Mouse (Mus musculus): ENCODE data around the gene Myo1e.

The Myo1e gene

GRCm38 (mm10) chr9:70356254-70356653 lies 149.1 kb downstream of the Myo1e start:
- DNase-seq (ENCODE audit: low read depth, low spot score) = no peak

- no peak for DNase-seq (ENCODE audit: low read depth, low spot score)
Measured at GRCm38 (mm10) chr9:70359402-70360131, 152.4 kb downstream of the Myo1e start.

GRCm38 (mm10) chr9:70364741-70365140 lies 157.6 kb downstream of the Myo1e start:
- DNase-seq (ENCODE audit: low read depth, low spot score) = no peak

GRCm38 (mm10) chr9:70365915-70366314 lies 158.8 kb downstream of the Myo1e start:
- DNase-seq (ENCODE audit: low read depth, low spot score) = no peak

DNA sequence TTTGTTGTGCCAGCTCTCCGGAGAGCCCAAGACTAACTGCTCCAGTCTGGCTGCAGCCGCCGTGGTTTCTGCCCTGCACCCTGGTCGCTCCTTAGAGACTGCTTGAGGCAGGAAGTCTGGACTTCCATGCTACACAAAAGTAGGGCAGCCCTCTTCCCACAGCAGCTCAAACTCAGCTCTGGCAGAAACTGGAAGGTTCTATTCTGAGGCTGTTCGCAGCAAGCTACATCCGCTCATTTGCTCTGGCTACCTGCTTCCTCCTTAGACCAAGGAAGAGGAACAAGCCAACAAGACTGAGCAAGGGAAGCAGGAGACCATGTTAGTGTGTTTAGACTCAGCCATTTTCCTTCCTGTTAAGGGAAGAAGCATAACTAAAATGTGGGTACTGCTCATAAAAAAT lies 159.7 kb downstream of the Myo1e start:
- no peak for DNase-seq (ENCODE audit: low read depth, low spot score)

DNA sequence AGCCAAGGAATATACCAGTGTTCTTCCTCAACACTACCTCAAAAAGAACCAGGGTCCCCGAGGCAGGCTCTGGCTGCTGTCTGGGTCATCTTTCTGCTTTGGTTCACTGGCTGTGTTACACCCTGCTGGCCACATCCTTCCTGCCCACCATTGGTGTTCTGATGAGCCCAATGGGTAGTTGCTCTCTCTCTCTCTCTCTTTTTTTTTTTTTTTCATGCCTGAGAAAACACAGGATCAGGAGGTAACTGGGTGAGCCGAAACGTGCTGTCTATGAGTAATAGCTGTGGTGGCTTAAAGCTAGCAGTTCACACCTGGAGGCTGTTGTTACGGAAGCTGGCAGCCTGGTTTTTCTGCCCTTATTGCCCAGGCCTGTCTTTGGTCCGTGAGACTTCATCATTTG lies 164.5 kb downstream of the Myo1e start:
- no peak for DNase-seq (ENCODE audit: low read depth, low spot score)

GRCm38 (mm10) chr9:70379502-70380467 lies 172.6 kb downstream of the Myo1e start:
- DNase-seq (ENCODE audit: low read depth, low spot score) = peak; percentile 16

- DNase-seq (ENCODE audit: low read depth, low spot score) = no peak
Measured at GRCm38 (mm10) chr9:70382091-70382490, 174.9 kb downstream of the Myo1e start.

DNA sequence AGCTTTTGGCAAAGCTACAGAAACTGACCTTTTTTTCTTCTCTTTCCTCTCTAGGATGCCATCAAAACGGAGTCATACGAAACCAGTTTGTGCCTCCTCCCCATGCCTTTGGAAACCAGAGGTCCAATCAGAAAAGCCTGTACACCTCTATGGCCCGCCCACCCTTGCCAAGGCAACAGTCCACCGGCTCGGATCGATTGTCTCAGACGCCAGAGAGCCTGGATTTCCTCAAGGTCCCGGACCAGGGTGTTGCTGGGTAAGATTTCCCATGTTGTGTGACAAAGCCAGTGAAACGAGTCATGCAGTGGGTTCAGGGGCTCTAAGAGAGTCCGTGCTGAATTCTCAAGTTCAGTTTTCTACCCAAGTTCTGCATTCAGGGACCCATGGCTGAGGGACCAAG lies 176.6 kb downstream of the Myo1e start:
- no peak for DNase-seq (ENCODE audit: low read depth, low spot score)

DNA sequence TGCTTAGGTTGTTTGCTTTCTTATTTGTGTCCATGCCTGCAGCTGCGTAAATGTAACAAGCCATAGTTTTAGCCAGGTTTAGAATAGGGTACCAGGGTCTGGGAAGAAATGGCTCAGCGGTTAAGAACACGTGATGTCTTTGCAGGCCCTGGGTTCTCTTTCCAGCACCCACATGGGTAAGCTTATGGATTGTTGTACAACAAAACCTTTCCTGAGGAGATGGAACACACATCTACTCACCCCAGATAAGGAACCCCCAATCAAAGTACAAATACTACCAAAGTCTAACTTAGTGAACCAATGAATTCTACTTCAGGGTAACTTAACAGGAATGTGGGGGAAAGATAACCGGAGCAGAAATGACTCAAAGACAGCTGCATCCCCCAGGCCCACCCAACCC lies 177.3 kb downstream of the Myo1e start:
- DNase-seq (ENCODE audit: low read depth, low spot score) = no peak

DNA sequence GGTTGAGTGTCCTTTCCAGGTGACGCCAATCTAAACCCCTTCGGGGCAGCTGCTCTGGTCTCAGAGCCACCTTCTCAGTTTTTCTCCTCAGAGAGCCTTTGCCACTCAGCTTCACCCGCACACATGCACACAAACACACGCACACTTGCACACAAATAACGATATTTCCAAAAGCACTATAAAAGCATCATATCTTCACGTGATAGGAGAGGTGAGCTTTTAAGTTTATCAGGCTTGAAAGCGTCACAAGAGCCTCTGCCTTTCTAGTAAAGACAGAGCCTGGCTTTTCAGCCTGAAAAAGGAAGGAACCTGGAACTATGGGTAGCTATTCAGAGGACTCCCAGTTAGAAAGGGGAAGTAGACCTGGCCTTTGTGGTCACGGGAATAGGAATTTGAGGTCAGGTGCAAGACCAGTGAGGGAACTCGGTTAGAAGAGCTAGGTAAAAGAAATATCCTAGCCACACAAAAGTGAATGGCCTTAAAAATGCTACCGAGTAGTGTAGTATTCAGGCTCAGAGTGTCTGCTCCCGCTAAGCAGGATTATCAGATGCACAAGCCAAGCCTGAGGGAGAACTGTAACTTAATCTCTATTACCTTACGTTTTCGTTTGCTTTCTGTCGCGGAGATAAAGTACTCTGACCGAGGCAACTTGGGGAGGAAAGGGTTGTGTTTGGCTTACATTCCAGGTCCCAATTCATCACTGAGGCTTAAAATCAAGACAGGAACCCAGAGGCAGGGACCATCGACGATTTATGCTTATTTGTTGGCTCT lies 178.0 kb downstream of the Myo1e start:
- no peak for DNase-seq (ENCODE audit: low read depth, low spot score)

DNA sequence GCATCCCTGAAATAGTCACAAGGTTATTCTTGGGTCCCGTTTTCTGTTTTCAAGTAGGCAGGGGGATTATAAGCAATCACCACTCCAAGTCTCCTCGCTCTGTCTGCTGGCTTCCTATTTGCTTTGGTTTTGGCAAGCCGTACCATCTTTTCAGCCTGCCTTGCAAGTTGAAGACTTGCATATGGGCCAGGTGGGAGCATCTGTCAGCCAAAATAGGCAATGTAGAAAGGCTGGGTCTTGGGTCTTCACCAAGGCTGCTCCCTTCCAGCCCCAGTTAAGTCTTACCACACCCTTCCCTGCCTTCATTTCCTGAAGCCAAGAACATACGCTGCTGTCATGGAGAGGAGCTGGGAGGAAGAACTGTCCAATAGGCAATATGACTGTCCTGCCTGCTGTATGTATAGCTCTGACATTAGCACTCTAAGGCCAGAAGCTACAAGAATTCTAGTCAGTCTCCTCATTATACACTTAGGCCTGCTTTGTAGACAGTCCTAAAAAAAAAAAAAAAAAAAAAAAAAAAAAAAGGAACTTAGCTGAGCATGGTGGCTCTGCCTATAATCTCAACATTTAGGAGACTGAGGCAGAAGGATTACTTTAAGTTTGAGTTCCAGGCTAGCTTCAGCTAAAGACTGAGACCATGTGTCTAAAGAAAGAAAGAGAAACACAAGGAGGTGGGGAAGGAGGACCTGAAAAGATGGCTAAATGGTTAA lies 180.4 kb downstream of the Myo1e start:
- no peak for DNase-seq (ENCODE audit: low read depth, low spot score)

DNA sequence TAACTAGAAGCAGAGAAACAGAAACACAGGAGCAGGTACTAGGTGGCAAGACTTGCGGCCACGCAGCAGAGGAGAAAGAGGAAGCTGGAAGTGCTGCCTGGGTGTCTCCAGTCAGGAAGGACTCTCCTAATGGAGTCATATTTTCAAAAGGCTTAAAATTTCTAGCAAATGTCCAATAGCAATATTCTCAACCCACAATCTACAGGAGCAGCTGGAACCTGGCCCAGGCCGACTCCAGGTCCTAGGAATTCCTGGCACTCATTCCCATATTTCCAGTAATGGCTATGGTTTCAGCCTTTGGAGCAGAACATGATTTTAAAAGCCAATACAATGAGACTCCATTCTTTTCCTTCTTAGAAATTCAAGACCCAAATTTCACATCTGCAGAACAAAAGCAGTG lies 182.4 kb downstream of the Myo1e start:
- DNase-seq (ENCODE audit: low read depth, low spot score) = no peak

GRCm38 (mm10) chr9:70391042-70391441 lies 183.9 kb downstream of the Myo1e start:
- DNase-seq (ENCODE audit: low read depth, low spot score) = no peak

- no peak for DNase-seq (ENCODE audit: low read depth, low spot score)
Measured at GRCm38 (mm10) chr9:70391660-70392562, 184.8 kb downstream of the Myo1e start.

GRCm38 (mm10) chr9:70392563-70392907 lies 185.4 kb downstream of the Myo1e start:
- peak; percentile 11 for DNase-seq (ENCODE audit: low read depth, low spot score)

DNA sequence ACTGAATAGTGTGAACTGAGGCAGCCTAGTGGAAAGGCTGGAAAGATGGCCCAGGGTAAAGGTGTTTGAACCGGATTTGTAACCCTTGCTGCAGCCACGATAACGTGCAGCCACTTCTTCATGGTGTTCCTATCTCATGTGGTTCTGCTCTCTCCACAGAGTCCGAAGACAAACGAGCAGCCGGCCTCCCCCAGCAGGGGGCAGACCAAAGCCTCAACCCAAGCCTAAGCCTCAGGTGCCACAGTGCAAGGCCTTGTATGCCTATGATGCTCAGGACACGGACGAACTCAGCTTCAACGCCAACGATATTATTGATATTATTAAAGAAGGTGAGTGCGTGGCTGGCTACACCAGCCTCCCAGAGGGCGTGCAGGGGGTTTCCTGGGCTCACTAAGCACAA lies 188.5 kb downstream of the Myo1e start:
- peak; percentile 11 for DNase-seq (ENCODE audit: low read depth, low spot score)

- no peak for DNase-seq (ENCODE audit: low read depth, low spot score)
Measured at GRCm38 (mm10) chr9:70396083-70396482, 188.9 kb downstream of the Myo1e start.

DNA sequence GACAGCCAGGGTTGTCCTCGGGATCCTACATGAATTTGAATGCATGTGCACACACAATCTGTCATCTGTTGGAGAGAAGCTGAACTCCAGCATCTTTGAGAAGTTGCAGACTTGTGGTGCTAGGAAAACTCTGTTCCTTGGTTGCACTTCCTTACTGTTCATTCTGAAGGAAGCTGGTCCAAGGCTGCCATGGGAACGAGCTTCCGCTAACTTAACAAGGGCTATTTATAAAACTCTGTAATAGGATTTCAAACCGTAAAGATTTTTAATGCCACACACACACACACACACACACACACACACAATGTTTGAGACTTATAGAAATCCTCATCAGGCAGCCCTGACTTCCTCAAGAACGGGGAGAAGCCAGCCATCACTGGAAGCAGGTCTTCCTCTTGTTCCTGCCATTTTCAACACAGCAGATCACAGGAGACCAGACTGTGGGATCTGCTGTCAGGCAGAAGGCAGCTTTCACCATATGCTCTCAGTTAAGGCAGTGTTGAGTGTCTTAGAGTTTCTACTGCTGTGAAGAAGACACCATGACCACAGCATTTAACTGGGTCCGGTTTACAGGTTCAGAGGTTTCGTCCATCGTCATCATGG lies 194.9 kb downstream of the Myo1e start:
- no peak for DNase-seq (ENCODE audit: low read depth, low spot score)

GRCm38 (mm10) chr9:70406596-70406995 lies 199.4 kb downstream of the Myo1e start:
- no peak for DNase-seq (ENCODE audit: low read depth, low spot score)

Measured in CD4-positive helper T cell, adult 2 months (primary cell).